Mouse (Mus musculus) NIH3T3 (cell line): Measurements from ENCODE around the gene Vegfc.

Source experiments
- DNase-seq: peaks from one replicate; pipeline ENCODE4 v3.0.0-alpha.2; 2012; ENCODE audit warnings: low read depth

Vegfc gene

DNA sequence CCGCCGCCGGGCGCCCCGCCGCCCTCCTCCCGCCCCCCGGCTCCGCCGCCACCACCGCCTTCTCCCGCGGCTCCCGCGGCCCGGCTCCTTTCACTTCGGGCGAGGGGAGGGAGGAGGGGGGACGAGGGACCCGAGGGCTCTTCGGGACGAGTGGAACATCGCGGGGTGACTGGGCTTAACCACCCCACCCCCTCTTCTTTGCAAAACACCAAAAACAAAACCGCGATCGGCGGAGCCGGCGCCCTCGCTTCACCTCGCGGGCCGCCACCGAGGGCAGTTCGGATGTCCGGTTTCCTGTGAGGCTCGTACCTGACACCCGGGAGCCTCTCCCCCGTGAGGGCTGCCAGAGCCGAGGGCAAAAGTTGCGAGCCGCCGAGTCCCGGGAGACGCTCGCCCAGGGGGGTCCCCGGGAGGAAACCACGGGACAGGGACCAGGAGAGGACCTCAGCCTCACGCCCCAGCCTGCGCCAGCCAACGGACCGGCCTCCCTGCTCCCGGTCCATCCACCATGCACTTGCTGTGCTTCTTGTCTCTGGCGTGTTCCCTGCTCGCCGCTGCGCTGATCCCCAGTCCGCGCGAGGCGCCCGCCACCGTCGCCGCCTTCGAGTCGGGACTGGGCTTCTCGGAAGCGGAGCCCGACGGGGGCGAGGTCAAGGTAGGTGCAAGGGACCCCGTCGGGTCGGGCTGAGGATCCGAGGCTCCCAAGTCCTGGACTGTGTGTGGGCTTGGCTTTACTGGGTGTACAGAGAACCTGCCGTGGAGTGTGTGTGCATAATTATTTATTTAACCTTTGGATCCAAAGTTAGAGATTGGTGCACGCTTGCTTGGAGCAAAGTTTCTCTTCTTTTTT lies at the start of gene Vegfc:
Gene Vegfc, plus strand, starts transcription at position 336 of the 850 bp plus-strand sequence.
- peak; percentile 58 for DNase-seq

GRCm38 (mm10) chr8:54034584-54034983 lies 42.8 kb upstream of the Vegfc start:
- DNase-seq: no peak

GRCm38 (mm10) chr8:54042601-54043000 lies 34.8 kb upstream of the Vegfc start:
- DNase-seq: no peak

DNA sequence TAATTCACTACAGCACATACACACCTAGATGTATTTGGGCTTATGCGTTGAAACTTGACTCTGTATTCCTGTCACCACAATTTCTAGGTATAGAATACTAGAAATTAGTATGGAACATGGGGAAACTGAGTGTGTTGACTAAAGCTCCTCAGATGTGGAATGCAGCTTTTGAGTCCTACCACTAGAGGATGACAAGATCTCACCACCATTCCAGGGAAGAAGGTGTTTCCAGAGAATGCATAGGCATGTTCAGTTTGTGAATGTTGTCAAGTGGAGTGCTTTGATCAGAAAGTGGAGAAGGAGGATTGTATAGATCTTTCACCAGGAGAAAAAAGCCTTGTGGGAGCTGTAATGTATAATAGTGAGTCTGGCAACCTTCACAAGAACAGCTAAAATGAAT lies 33.9 kb upstream of the Vegfc start:
- peak; percentile 2 for DNase-seq

- DNase-seq: no peak
Observed at GRCm38 (mm10) chr8:54053210-54053609, 24.2 kb upstream of the Vegfc start.

- DNase-seq: peak; percentile 4
Observed at GRCm38 (mm10) chr8:54065492-54065891, 11.9 kb upstream of the Vegfc start.

- no peak for DNase-seq
Observed at GRCm38 (mm10) chr8:54076301-54076700, 1.1 kb upstream of the Vegfc start.

DNA sequence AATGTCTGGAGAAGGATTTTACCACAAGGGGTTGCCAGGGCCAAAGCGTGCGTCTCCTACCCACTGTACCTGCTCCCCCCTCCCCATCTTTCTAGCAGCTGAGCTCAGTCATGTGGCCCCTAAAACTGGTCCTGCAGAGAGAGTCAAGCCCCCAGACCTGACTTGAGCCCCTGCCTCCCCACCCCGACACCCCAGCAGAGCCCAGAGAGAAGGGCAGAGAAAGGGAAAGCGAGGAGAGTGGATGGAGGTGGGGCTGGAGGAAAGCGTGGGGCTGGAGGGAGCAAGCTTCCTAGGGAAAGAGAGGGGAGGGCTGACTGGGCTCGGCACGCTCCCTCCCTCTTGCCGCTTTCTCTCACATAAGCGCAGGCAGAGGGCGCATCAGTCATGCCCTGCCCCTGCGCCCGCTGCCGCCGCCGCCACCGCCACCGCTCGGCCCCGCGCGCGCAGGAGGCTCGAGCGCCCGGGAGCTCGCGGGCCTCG lies 575 bp upstream of the Vegfc start:
- DNase-seq: peak; percentile 78

GRCm38 (mm10) chr8:54078121-54078440 lies 675 bp downstream of the Vegfc start:
- peak; percentile 29 for DNase-seq

- no peak for DNase-seq
Observed at GRCm38 (mm10) chr8:54079001-54079400, 1.6 kb downstream of the Vegfc start.

GRCm38 (mm10) chr8:54079601-54080000 lies 2.2 kb downstream of the Vegfc start:
- DNase-seq: peak; percentile 35

DNA sequence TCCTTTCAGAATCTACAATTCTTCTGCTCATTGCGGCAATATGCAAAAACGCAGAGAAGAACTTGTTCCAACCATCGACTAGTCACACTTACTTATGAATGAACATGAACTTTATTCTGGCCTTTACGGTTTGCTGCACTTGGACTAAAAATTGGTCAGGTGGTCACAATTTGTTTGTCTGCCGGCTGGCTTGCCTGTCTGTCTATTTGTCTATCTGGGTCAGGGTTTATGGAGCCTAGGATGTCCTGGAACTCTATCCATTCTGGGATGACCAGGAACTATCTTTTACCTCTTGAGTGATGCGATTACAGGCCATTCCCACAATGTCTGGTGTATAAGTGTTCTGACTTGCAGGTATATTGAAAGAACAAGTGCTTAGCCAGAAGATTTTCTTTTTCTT lies 8.5 kb downstream of the Vegfc start:
- no peak for DNase-seq

DNA sequence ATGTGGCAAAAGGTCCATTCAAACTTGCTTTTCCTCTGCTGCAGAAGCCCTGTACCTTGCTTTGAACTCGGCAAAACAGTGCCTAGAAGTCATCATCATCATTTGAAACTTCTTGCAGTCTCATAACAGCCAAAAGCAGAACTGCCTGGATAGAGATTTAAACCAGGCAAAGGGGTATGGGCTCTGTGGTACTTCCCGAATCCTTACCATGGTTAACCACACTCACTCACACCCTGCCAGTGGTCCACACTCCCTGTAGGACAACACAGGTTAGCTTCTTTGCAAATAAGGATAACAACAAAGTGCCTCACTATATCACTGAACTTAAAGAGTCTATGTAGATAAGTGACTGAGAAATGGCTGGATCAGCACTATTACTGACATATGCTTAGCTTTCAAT lies 9.7 kb downstream of the Vegfc start:
- DNase-seq: no peak

DNA sequence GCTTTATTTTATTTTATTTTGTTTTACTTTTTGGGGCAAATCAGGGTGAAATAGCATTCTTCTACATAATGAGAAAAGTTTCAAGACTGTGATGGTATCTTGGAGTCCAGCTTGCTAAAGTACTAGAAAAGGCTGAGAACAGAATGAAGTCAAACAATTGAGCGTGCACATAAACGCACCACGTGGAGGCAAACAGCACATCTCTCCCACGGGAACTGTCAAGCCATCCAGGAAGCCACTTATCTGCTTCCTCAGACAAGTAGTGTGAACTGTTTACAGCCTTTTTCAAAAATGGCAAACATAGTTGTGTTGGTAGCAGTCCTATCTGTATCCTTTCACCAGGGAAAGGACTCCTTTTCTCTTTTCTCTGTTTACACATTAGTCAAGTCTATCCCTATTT lies 11.8 kb downstream of the Vegfc start:
- DNase-seq: no peak

DNA sequence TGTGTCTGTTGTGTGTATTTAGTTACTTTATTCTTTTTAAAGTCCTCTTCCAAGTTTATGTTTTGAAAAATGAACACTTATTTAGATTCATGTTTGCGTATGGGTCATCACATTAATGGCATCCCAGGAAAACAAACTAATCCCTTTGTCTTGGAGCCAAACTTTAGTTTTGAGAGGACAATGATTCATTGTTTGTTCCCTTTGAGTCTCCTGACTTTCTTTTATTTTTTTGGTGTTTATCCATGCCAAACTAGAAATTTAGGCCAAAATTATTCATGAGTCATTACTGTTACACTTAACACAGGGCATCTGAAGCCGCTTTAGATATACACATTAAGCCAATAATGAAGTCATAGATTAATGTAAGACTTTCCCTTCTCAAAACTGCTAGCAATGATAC lies 12.5 kb downstream of the Vegfc start:
- DNase-seq: peak; percentile 40

- DNase-seq: no peak
Observed at GRCm38 (mm10) chr8:54100058-54100457, 22.7 kb downstream of the Vegfc start.

DNA sequence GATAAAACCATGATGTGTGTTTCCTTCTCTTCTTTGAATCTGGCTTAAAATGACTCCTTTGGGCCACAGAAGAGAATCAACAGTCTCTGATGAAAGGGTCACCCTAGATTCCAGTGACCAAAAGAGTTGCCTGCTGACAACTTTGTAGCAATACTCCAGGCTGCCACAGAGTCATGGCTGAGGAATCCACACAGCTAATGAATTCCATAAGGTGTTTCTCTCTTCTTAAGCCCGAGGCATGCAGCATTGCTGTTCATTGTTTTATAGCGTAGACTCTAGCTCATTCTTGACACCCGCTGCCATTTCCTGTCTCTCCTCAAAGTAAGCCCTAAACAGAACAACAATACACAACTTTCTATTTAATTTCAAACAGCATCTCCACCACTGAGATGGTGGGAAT lies 37.2 kb downstream of the Vegfc start:
- DNase-seq: peak; percentile 70

DNA sequence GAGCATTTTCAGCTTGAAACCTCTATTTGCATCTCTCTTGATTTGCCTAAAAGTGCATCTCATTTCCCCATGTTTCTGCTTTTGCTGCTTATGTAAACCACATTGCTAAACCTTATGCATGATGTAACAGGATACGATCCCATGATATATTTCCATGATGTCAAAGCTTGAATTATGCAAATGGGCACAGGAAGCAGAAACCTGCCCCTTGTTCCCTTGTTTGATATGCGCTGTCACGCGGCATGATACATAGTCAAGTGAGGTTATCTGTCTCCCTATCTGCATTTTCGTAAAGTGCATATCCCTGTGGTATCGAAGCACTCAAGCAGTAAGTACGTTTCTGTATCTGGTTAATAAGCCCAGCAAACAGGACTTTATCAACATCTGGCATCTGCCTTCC lies 42.7 kb downstream of the Vegfc start:
- no peak for DNase-seq

DNA sequence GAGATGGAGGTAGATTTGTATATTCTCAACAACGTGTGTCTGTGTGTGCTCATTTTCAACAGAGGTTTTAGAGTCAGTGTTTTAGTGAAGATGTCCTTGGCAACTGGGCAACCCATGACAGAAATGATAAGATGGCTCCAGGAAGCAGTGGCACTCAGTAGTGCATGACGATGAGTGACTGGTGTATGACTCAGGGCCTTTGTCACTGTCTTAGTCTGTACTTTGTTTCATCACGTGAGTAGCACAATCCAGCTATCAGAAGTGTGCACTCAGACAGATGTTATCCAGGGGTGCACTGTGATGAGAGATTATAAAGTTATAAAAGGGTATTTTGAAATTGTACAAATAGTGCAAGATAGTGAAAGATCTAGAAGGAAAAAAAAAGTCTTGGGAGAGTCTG lies 44.5 kb downstream of the Vegfc start:
- no peak for DNase-seq

DNA sequence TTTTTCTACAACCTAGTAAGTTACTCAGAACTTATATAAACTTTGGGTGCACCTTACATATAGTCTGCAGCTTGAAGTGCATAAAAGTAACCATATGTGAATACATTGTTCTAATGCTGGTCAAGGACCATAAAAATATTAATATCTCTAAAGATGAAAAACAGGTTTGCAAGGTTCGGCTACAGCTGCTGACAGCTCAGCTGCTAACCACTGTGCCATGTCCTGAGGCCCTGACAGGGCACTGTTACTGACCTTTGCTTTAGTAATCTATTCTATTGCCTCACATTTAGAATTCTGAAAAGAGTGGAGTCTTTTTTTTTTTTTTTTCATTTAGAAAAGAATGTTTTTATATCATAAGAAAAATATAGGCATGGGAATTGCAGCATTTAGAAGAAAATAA lies 44.9 kb downstream of the Vegfc start:
- DNase-seq: no peak

DNA sequence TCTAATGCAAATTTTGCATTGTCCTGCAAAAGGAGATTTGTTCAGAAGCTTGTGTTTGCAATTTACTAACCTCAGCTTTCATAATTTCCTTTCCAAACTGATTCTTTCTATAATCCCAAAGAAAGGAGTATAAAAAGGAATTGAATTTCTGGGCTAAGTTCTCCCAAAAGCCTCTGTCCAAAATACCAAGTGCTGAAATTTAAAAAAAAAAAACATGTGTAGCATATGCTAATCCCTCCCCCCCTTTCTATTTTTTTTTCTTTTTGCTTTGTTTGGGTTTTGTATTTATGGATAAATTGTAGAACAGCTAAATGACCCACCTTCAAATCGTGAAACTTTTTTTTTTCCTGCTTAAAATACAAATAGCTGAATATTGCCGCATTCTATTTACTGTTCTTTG lies 53.2 kb downstream of the Vegfc start:
- DNase-seq: no peak

- peak; percentile 83 for DNase-seq
Observed at GRCm38 (mm10) chr8:54153240-54153639, 75.8 kb downstream of the Vegfc start.

DNA sequence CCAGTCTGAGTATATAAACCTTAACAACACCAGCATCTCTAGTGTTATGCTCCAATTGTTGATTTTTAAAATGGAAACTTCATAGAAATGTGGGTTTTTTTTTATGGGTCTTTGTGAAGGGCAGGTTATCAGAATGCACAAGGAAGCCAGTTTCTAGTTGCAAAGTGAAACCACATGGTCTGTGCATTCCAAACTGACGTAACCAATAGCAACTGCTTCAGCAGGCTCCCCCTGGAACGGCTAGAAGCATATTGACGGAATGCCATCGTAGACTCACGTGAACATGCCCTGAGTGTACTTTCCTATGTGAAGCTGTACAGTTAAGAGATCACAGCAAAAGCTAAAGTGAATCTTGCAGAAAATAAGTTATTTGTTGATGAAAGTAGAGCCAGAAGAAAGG lies 86.1 kb downstream of the Vegfc start:
- peak; percentile 62 for DNase-seq

GRCm38 (mm10) chr8:54185336-54185735 lies 107.9 kb downstream of the Vegfc start:
- DNase-seq: no peak
